Mouse (Mus musculus) thymus, postnatal 10 days (tissue): ENCODE measurements around the gene Sgms1.

Experiments
- DNase-seq, 2 experiments: peaks; one replicate each; pipeline ENCODE4 v3.0.0; 2021; ENCODE audit warnings: low spot score in 2 of 2

Gene Sgms1

GRCm38 (mm10) chr19:32210450-32211292 is 178.8 kb downstream of the Sgms1 start:
- peak; percentile 46 to 62 for DNase-seq

GRCm38 (mm10) chr19:32210099-32210449 is 179.4 kb downstream of the Sgms1 start:
- DNase-seq: peak in 1 of 2 experiments; percentile 10

- no peak for DNase-seq
Observed at GRCm38 (mm10) chr19:32202131-32203114, 187.1 kb downstream of the Sgms1 start.

GRCm38 (mm10) chr19:32199861-32200574 is 189.5 kb downstream of the Sgms1 start:
- no peak for DNase-seq

GRCm38 (mm10) chr19:32199133-32199532 is 190.4 kb downstream of the Sgms1 start:
- no peak for DNase-seq

GRCm38 (mm10) chr19:32198494-32199106 is 190.9 kb downstream of the Sgms1 start:
- no peak for DNase-seq

- DNase-seq: no peak
Observed at GRCm38 (mm10) chr19:32196976-32197819, 192.3 kb downstream of the Sgms1 start.

- DNase-seq: no peak
Observed at GRCm38 (mm10) chr19:32196222-32196621, 193.3 kb downstream of the Sgms1 start.

- DNase-seq: no peak
Observed at GRCm38 (mm10) chr19:32194863-32195262, 194.7 kb downstream of the Sgms1 start.

- no peak for DNase-seq
Observed at GRCm38 (mm10) chr19:32194074-32194473, 195.4 kb downstream of the Sgms1 start.

- no peak for DNase-seq
Observed at GRCm38 (mm10) chr19:32191596-32191995, 197.9 kb downstream of the Sgms1 start.

- DNase-seq: no peak
Observed at GRCm38 (mm10) chr19:32189961-32190360, 199.6 kb downstream of the Sgms1 start.

GRCm38 (mm10) chr19:32189036-32189436 is 200.5 kb downstream of the Sgms1 start:
- no peak for DNase-seq

- peak in 1 of 2 experiments; percentile 13 for DNase-seq
Observed at GRCm38 (mm10) chr19:32186594-32187092, 202.9 kb downstream of the Sgms1 start.

- no peak for DNase-seq
Observed at GRCm38 (mm10) chr19:32183005-32183404, 206.5 kb downstream of the Sgms1 start.

- DNase-seq: no peak
Observed at GRCm38 (mm10) chr19:32182471-32182870, 207.0 kb downstream of the Sgms1 start.

GRCm38 (mm10) chr19:32181721-32182394 is 207.7 kb downstream of the Sgms1 start:
- DNase-seq: no peak

GRCm38 (mm10) chr19:32180756-32181674 is 208.5 kb downstream of the Sgms1 start:
- no peak for DNase-seq
